Mouse (Mus musculus) kidney, adult 8-10 months (tissue): ENCODE data around the gene Mrpl42.

Experiments used
- DNase-seq, 2 experiments: peaks; one replicate each; pipeline ENCODE4 v3.0.0; 2022

Mrpl42 gene

DNA sequence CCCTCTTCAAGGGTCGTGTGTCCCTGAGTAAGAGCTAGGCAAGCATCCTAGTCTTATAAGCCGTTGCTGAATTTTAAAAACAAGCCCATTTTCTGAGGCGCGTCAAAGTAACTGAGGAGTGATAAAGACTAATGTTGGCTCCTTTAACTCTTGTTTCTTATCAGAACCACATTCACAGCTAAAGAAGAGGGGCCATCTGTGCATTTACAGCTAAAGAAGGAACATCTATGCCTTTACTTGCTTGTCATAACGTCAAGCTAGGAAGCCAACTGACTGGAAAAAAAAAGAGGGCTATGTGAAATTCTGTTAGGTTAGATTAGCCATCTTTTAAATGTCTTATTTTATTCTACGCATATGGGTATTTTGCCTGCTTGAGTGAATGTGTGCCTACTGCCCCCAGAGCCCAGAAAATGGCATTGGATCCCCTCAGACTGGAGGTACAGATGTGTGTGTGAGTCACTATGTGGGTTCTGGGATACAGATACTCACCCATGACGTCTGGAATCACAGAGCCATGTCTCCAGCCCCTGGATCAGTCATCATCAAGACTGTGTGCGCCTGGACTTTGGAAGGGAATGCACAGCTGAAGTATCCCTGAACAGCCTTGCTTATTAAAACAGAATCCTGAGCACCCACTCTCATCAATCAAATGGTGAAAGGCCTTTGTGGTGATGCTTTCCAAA lies 44.2 kb downstream of the Mrpl42 start:
- DNase-seq: no peak

- DNase-seq: no peak
These were observed 45.6 kb downstream of the Mrpl42 start for GRCm38 (mm10) chr10:95456103-95456502.

- no peak for DNase-seq
These were observed 48.5 kb downstream of the Mrpl42 start for GRCm38 (mm10) chr10:95453282-95453681.

DNA sequence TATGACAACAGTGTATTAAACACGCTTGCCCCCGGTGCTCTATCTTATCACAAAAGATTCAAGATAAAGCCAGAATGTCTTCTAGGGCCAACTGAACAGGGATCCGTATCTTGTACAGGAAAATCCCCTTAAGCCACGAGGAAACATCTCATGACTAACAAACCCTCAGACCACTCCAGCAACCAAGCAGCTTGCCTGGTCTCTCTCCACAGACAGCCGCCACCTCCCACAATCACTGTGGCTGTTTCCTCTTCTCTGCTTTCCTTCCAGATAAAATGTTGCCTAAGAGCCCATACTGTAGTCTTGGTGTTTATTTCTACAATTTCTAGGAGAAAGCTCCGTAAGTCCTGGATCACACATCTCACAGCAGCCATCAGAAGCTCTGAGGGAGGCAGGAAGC lies 52.7 kb downstream of the Mrpl42 start:
- no peak for DNase-seq

GRCm38 (mm10) chr10:95447954-95448353 lies 53.8 kb downstream of the Mrpl42 start:
- no peak for DNase-seq

DNA sequence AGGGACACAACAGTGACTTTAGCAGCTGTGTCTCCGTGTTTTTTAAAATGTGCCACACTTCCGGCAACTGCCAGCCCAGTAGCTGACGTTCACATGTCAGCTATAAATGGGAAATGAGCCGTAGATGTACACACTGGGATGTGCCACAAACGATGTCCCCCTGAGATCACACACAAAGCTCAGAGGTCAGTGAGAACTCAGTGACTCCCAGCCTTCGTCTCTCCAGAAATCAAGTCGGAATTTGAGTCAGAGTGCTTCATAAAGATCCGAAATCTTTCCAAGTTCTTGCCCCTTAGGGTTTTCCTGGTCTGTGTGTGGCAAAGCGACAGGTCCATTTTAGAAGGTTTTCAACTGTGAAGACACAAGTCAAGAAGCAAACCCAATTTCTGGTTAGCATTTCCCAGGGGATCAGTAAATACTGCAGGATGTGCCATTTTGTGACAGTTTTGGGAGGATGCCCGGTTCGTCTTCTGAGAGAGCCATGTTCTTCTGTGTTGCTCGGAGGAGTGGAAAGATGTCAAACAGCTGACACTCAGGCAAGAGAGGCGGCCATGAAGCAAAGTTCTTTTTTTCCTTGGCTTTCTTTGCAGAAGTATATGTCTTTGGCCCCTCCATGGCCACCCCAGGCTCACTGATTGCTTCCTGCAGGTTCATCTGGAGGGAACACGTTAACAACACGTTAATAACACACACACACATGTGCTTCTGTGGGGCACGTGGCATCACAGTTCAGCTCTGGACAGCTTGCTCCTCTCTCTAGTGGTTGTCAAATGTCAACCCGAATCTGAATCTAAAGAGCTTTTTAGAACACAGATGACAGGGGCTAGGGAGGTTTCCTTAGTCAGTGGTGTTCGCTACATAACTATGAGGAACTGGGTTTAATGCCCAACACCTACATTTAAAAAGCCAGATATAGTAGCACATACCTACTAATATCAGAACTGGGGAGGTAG lies 56.4 kb downstream of the Mrpl42 start:
- no peak for DNase-seq

- no peak for DNase-seq
These were observed 59.4 kb downstream of the Mrpl42 start for GRCm38 (mm10) chr10:95442334-95442733.

GRCm38 (mm10) chr10:95440566-95440965 lies 61.2 kb downstream of the Mrpl42 start:
- no peak for DNase-seq

DNA sequence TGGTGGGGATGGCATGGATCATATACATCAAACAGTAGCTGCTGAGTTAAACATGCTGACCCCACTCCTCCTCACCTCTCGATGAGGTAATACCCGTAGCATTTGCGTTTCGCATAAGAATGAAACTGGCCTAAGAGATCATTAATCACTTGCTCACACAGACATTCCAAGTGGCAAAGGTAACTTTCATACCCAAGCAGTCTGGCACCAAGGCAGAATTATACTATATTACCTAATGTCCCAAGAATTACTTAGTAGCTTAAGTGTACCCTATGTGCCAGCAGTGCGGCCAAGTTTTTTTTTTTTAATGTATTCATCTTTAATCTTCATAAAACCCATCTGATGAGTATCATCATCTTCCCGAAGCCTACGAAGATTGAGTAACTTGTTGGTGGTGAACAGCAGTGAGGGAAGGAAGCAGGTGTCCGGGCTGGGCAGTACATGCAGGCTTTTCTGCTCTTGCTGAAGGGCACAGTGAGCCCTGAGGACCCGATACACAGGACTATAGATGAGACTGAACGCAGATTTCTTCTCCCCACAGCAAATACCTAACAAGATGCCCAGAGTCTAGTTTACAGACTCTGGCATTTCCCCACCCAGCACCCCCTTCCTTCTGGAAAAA lies 61.9 kb downstream of the Mrpl42 start:
- DNase-seq: no peak

DNA sequence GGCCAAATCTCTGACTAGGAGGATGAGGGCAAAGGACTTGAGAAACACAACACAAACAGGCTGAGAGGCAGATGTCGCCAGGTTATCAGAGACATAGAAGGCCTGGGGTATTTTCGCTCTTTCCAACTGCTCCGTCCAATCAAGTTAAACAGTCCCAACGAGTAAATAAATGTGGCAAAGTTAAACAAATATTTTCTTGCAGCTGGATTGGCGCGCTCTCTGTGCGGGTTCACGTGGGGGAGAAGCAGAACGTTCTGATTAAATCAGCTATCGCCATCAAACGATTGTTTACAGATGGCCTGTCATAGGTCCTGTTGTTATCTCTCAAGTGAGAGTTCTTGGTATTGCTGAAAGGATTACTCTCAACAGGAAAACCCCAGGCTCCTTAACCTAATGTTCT lies 62.8 kb downstream of the Mrpl42 start:
- no peak for DNase-seq
